Mouse (Mus musculus) hindbrain, embryonic 11.5 days (tissue): ENCODE measurements around the gene Pcna. TPM values are rescaled to one million over a fixed set of nuclear protein-coding genes. Genes with fewer than 3 reads are reported as not detected.

Experiments
- ATAC-seq: fragments of 200-750 bp; cut with Nextera tagmentation; 2 replicates; pipeline ENCODE4 v1.8.0; 2017; ENCODE audit warnings: mild to moderate bottlenecking, moderate TSS enrichment, moderate library complexity; ENCODE audit not compliant: low FRiP score
- DNase-seq: peaks from one replicate; pipeline ENCODE4 v3.0.0-alpha.2; 2015; ENCODE audit warnings: low spot score
- H3K27ac ChIP-seq: fragments of 300-500 bp; sonication (generic); 2 replicates; pipeline ENCODE4 v1.5.1; 2014; ENCODE audit warnings: mild to moderate bottlenecking, low read depth, low read length
- H3K27me3 ChIP-seq: fragments of 300-500 bp; sonication (generic); 2 replicates; pipeline ENCODE4 v1.6.1; 2014; ENCODE audit warnings: mild to moderate bottlenecking, low read length, moderate library complexity, mixed read lengths; ENCODE audit not compliant: control insufficient read depth, insufficient read depth
- H3K36me3 ChIP-seq: fragments of 300-500 bp; sonication (generic); 2 replicates; pipeline ENCODE4 v1.6.1; 2014; ENCODE audit warnings: mild to moderate bottlenecking, low read length, moderate library complexity, mixed read lengths; ENCODE audit not compliant: control insufficient read depth, insufficient read depth
- H3K4me1 ChIP-seq: fragments of 300-500 bp; sonication (generic); replicated peaks from 2 replicates; pipeline ENCODE4 v1.6.1; 2014; ENCODE audit warnings: low read length, mixed read lengths; ENCODE audit not compliant: control insufficient read depth, insufficient read depth
- H3K4me2 ChIP-seq: fragments of 300-500 bp; sonication (generic); replicated peaks from 2 replicates; pipeline ENCODE4 v1.6.1; 2014; ENCODE audit warnings: mild to moderate bottlenecking, low read depth, low read length
- H3K4me3 ChIP-seq: fragments of 300-500 bp; sonication (generic); 2 replicates; pipeline ENCODE4 v1.5.1; 2014; ENCODE audit warnings: low read depth, low read length
- H3K9ac ChIP-seq: fragments of 300-500 bp; sonication (generic); 2 replicates; pipeline ENCODE4 v1.6.1; 2014; ENCODE audit warnings: low read depth, low read length
- H3K9me3 ChIP-seq: fragments of 300-500 bp; sonication (generic); 2 replicates; pipeline ENCODE4 v1.6.1; 2016; ENCODE audit warnings: low read length; ENCODE audit not compliant: control insufficient read depth
- WGBS: fragments of 180-500 bp; shearing (Covaris S2); extraction: QIAGEN DNeasy Blood & Tissue Kit; methylation state at CpG from one replicate; pipeline ENCODE4 v1.1.7; 2014; 5-methylcytosine and 5-hydroxymethylcytosine counted together
- polyA plus RNA-seq: library from polyadenylated mRNA; unstranded; fragments of >200 nt; fragmentation: Nextera tagmentation; extraction: Ambion mirVana; gene quantifications from 2 replicates; pipeline ENCODE4 v1.2.1, GENCODE M21; 2014

Pcna gene
- polyA plus RNA-seq, 1 experiment from 2014 or later = 314 TPM

- H3K27ac ChIP-seq = no peak overlapping the region
- no peaks in the 10 kb centered on the region for H3K27me3 ChIP-seq
- H3K36me3 ChIP-seq = no peaks in the 10 kb centered on the region
- H3K4me1 ChIP-seq = no peaks in the 10 kb centered on the region
- DNase-seq = no peak
- WGBS = 79% methylated on average over 16 of the region's 16 CpGs
- ATAC-seq = no peak
- H3K4me3 ChIP-seq = no peak overlapping the region
- H3K9me3 ChIP-seq = no peaks in the 10 kb centered on the region
- no peak overlapping the region for H3K9ac ChIP-seq
- no peak overlapping the region for H3K4me2 ChIP-seq
Observed at GRCm38 (mm10) chr2:132233985-132234765, 18.9 kb downstream of the Pcna start.

GRCm38 (mm10) chr2:132232413-132232945 lies 20.6 kb downstream of the Pcna start:
- H3K27ac ChIP-seq = no peak overlapping the region

GRCm38 (mm10) chr2:132224359-132224758 lies 28.8 kb downstream of the Pcna start:
- Histone ChIP-seq H3K9me3 (no peaks in the 10 kb centered on the region), H3K27ac (no peak overlapping the region), H3K27me3 (no peaks in the 10 kb centered on the region), H3K4me2 (no peak overlapping the region), H3K9ac (no peak overlapping the region), H3K36me3 (no peaks in the 10 kb centered on the region), H3K4me3 (no peak overlapping the region), H3K4me1 (no peaks in the 10 kb centered on the region)
- 88% methylated on average over 4 of the region's 4 CpGs for WGBS
- DNase-seq (no peak), ATAC-seq (no peak)

More at GRCm38 (mm10) chr2:132232413-132232945, 20.6 kb downstream of the Pcna start:
- ATAC-seq (no peak), DNase-seq (no peak)
- Histone ChIP-seq H3K36me3 (no peaks in the 10 kb centered on the region), H3K9ac (no peak overlapping the region), H3K4me2 (no peak overlapping the region), H3K4me3 (no peak overlapping the region), H3K27me3 (no peaks in the 10 kb centered on the region), H3K9me3 (no peaks in the 10 kb centered on the region), H3K4me1 (no peaks in the 10 kb centered on the region)
- WGBS = 71% methylated on average over 3 of the region's 3 CpGs

GRCm38 (mm10) chr2:132221611-132222073 lies 31.5 kb downstream of the Pcna start:
- no peak for DNase-seq
- H3K36me3 ChIP-seq = no peaks in the 10 kb centered on the region
- H3K27me3 ChIP-seq = no peaks in the 10 kb centered on the region
- ATAC-seq = no peak
- WGBS = 74% methylated on average over 11 of the region's 11 CpGs
- no peak overlapping the region for H3K9ac ChIP-seq
- H3K27ac ChIP-seq = no peak overlapping the region
- H3K9me3 ChIP-seq = no peaks in the 10 kb centered on the region
- no peaks in the 10 kb centered on the region for H3K4me1 ChIP-seq
- H3K4me2 ChIP-seq = no peak overlapping the region
- H3K4me3 ChIP-seq = no peak overlapping the region

GRCm38 (mm10) chr2:132211995-132212656 lies 41.0 kb downstream of the Pcna start:
- ATAC-seq (no peak), DNase-seq (no peak)
- Histone ChIP-seq H3K36me3 (no peaks in the 10 kb centered on the region), H3K4me2 (no peak overlapping the region), H3K9ac (no peak overlapping the region), H3K4me1 (no peaks in the 10 kb centered on the region), H3K4me3 (no peak overlapping the region), H3K27ac (no peak overlapping the region), H3K27me3 (no peaks in the 10 kb centered on the region), H3K9me3 (no peaks in the 10 kb centered on the region)
- 92% methylated on average over 5 of the region's 5 CpGs for WGBS

- H3K9me3 ChIP-seq = no peaks in the 10 kb centered on the region
- WGBS = 91% methylated on average over 9 of the region's 9 CpGs
- no peaks in the 10 kb centered on the region for H3K27me3 ChIP-seq
- no peak overlapping the region for H3K4me2 ChIP-seq
- no peaks in the 10 kb centered on the region for H3K4me1 ChIP-seq
- no peak overlapping the region for H3K4me3 ChIP-seq
- no peaks in the 10 kb centered on the region for H3K36me3 ChIP-seq
- H3K9ac ChIP-seq = no peak overlapping the region
- DNase-seq = no peak
- no peak overlapping the region for H3K27ac ChIP-seq
- no peak for ATAC-seq
Observed at GRCm38 (mm10) chr2:132210806-132211312, 42.3 kb downstream of the Pcna start.

- 88% methylated on average over 8 of the region's 8 CpGs for WGBS
- H3K27me3 ChIP-seq = no peaks in the 10 kb centered on the region
- no peak overlapping the region for H3K4me3 ChIP-seq
- no peaks in the 10 kb centered on the region for H3K9me3 ChIP-seq
- DNase-seq (no peak), ATAC-seq (no peak)
- no peak overlapping the region for H3K27ac ChIP-seq
- no peaks in the 10 kb centered on the region for H3K4me1 ChIP-seq
- no peak overlapping the region for H3K4me2 ChIP-seq
- H3K9ac ChIP-seq = no peak overlapping the region
- H3K36me3 ChIP-seq = no peaks in the 10 kb centered on the region
Observed at GRCm38 (mm10) chr2:132208246-132208881, 44.8 kb downstream of the Pcna start.

GRCm38 (mm10) chr2:132206316-132206881 lies 46.7 kb downstream of the Pcna start:
- whole genome bisulfite sequencing = 88% methylated on average over 16 of the region's 16 CpGs
- no peaks in the 10 kb centered on the region for H3K27me3 ChIP-seq
- no peaks in the 10 kb centered on the region for H3K4me1 ChIP-seq
- ATAC-seq (no peak), DNase-seq (no peak)
- H3K36me3 ChIP-seq = no peaks in the 10 kb centered on the region
- H3K27ac ChIP-seq = no peak overlapping the region
- H3K4me2 ChIP-seq = no peak overlapping the region
- no peak overlapping the region for H3K4me3 ChIP-seq
- no peak overlapping the region for H3K9ac ChIP-seq
- H3K9me3 ChIP-seq = no peaks in the 10 kb centered on the region
